Mouse (Mus musculus): ENCODE measurements at regions not wholly inside any gene's neighbourhood (a gene's known extent, or its start where the extent isn't known, plus 50 kb on each side); places are given as distances from the start of the nearest gene placed in this dataset.

GRCm38 (mm10) chr9:122494691-122495090, 143.3 kb downstream of the Abhd5 start:
- TF ChIP-seq CTCF (IDR thresholded peaks at IDR 0.05; ENCODE audit: borderline replicate concordance, insufficient read depth, low read depth, low read length) (no peak), POLR2A (IDR thresholded peaks at IDR 0.05; ENCODE audit: borderline replicate concordance, insufficient read depth, low read length) (no peak)

Data from cerebellum, adult 2 months (tissue).